Mouse (Mus musculus): ENCODE results near the gene Scarb2. TPM values are rescaled to one million over a fixed set of nuclear protein-coding genes. Genes with fewer than 3 reads are reported as not detected.

The Scarb2 gene
- polyA plus RNA-seq, 1 experiment from 2014 or later, result 7.1 TPM

DNA sequence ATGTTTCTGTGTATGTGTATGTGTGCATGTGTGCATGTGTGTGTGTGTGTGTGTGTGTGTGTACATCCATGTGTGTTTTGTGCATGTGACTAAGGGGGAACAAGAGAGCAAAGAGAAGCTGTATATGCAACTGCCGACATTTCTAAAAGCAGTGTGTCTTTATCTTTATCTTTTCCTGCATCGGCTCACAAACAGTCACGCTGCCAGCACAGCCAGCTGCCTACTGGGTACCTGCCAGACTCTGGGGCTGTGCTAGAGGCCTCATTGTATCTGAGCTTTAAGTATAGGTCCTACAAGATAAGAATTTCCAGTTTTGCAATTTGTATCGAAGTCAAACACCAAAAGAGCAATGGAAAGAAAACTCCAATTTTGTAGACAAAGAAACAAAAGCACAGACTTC is 17.1 kb downstream of the Scarb2 start:
- H3K27ac ChIP-seq (replicated peaks), result peak overlapping the region; percentile 63
- no peak for DNase-seq (ENCODE audit: low spot score)
- H3K9me3 ChIP-seq, result no peaks in the 10 kb centered on the region
- no peaks in the 10 kb centered on the region for H3K27me3 ChIP-seq (replicated peaks; ENCODE audit: low read depth, poor library complexity, severe bottlenecking)
- peaks cover 17% of the 10 kb centered on the region for H3K36me3 ChIP-seq (replicated peaks)
- WGBS, result 78% methylated on average over 4 of the region's 4 CpGs
- no peak overlapping the region for H3K4me3 ChIP-seq
- peaks cover 43% of the 10 kb centered on the region for H3K4me1 ChIP-seq

DNA sequence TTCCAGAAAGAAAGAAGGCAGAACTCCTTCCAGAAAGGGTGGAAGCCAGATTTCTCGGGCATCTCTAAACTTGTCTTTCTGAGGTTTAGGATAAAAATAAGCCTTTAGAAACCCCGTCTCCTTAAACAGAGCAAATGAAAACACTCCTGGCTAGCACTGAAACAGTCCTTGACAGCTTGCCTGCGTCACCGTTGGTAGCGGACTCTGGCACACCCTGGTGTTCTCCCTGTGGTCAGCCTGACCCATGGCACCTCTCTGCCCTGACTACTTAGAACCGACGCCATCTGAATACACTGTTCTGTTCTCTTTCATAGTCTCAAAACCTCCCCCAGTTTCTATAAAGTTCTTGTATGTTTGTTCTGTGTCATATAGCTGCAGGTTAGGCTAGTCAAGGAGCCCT is 17.7 kb downstream of the Scarb2 start:
- Histone ChIP-seq H3K36me3 (replicated peaks) (peaks cover 22% of the 10 kb centered on the region), H3K27ac (replicated peaks) (peak overlapping the region; percentile 63), H3K27me3 (replicated peaks; ENCODE audit: low read depth, poor library complexity, severe bottlenecking) (no peaks in the 10 kb centered on the region), H3K4me3 (no peak overlapping the region), H3K4me1 (peaks cover 37% of the 10 kb centered on the region), H3K9me3 (no peaks in the 10 kb centered on the region)
- WGBS, result 69% methylated on average over 7 of the region's 7 CpGs
- no peak for DNase-seq (ENCODE audit: low spot score)

GRCm38 (mm10) chr5:92488408-92488807 is 18.2 kb downstream of the Scarb2 start:
- H3K4me3 ChIP-seq, result no peak overlapping the region
- WGBS, result 42% methylated on average over 3 of the region's 3 CpGs
- no peaks in the 10 kb centered on the region for H3K27me3 ChIP-seq (replicated peaks; ENCODE audit: low read depth, poor library complexity, severe bottlenecking)
- no peak overlapping the region for H3K27ac ChIP-seq (replicated peaks)
- peaks cover 27% of the 10 kb centered on the region for H3K36me3 ChIP-seq (replicated peaks)
- peaks cover 32% of the 10 kb centered on the region for H3K4me1 ChIP-seq
- no peak for DNase-seq (ENCODE audit: low spot score)
- H3K9me3 ChIP-seq, result no peaks in the 10 kb centered on the region

DNA sequence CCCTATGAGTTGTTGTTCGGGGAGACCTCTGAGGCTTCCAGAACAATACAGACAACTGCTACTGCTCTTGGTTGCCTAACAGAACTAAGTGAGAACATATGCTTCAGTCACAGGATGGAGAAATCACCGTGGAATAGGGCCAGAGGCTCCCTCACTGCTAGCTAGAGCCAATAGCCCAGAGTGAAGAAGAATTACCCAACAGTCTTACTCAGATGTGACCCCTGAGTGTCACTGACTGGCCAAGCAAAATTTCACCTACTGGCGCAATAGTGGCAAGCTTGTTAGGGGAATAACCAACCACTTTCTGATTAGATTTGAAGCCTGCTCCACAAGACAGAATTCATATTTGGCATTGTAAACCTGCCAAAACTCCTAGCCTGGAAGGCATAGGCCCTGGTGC is 19.9 kb downstream of the Scarb2 start:
- Histone ChIP-seq H3K36me3 (replicated peaks) (peaks cover 42% of the 10 kb centered on the region), H3K4me3 (no peak overlapping the region), H3K4me1 (peaks cover 26% of the 10 kb centered on the region), H3K9me3 (0 out of 2 replicates have a peak, but pooled peaks cover 5% of the 10 kb centered on the region), H3K27ac (replicated peaks) (no peak overlapping the region), H3K27me3 (replicated peaks; ENCODE audit: low read depth, poor library complexity, severe bottlenecking) (no peaks in the 10 kb centered on the region)
- WGBS, result 84% methylated on average over 3 of the region's 3 CpGs
- no peak for DNase-seq (ENCODE audit: low spot score)

DNA sequence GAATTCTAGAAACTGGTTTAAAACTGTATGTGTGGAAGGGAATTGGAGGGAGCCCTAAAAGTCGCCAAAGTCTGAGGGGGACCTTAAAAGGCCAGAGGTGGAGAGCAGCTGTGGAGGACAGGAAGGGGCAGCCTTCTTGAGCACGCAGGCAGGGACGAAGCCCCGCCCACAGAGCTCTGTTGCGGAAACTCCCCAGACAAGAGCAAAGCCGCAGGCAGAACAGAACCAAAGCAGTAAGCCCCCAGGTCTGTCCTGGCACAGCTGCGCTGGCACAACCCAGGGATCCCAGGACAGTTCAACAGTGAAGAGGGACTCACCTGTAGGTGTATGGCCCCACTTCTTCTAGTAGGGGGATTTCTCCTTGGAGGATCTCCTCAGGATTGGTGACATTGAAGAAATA is 21.8 kb downstream of the Scarb2 start:
- DNase-seq (ENCODE audit: low spot score), result no peak
- peaks cover 19% of the 10 kb centered on the region for H3K4me1 ChIP-seq
- H3K36me3 ChIP-seq (replicated peaks), result peaks cover 42% of the 10 kb centered on the region
- no peak overlapping the region for H3K4me3 ChIP-seq
- 0 out of 2 replicates have a peak, but pooled peaks cover 5% of the 10 kb centered on the region for H3K9me3 ChIP-seq
- H3K27ac ChIP-seq (replicated peaks), result no peak overlapping the region
- no peaks in the 10 kb centered on the region for H3K27me3 ChIP-seq (replicated peaks; ENCODE audit: low read depth, poor library complexity, severe bottlenecking)
- WGBS, result 68% methylated on average over 7 of the region's 7 CpGs

DNA sequence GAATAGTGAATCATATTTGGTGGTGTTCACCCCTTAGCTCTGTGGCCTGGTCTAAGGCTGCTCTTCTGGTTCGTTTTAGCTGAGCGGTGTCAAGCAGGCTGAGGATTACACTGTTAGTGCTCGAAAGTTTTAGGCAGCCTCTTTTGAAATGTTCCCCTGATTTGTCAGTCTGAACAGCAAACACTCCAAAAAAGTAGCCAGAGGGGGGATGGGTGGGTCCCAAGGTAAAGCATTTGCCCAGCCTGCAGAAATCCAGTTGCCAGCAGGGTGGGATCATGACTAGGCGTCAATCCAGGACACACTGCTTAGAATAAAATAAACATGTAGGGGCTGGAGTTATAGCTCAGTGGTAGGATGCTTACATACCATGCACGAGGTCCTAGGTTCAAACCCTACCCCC is 33.8 kb downstream of the Scarb2 start:
- H3K27ac ChIP-seq (replicated peaks), result no peak overlapping the region
- H3K9me3 ChIP-seq, result no peaks in the 10 kb centered on the region
- no peak for DNase-seq (ENCODE audit: low spot score)
- no peaks in the 10 kb centered on the region for H3K4me1 ChIP-seq
- 84% methylated on average over 5 of the region's 5 CpGs for WGBS
- peaks cover 11% of the 10 kb centered on the region for H3K36me3 ChIP-seq (replicated peaks)
- H3K27me3 ChIP-seq (replicated peaks; ENCODE audit: low read depth, poor library complexity, severe bottlenecking), result no peaks in the 10 kb centered on the region
- no peak overlapping the region for H3K4me3 ChIP-seq

- no peak overlapping the region for H3K27ac ChIP-seq (replicated peaks)
- H3K27me3 ChIP-seq (replicated peaks; ENCODE audit: low read depth, poor library complexity, severe bottlenecking), result no peaks in the 10 kb centered on the region
- peaks cover 6% of the 10 kb centered on the region; the same call in 1 of the 2 replicates for H3K4me1 ChIP-seq
- H3K36me3 ChIP-seq (replicated peaks), result peaks cover 11% of the 10 kb centered on the region
- no peak overlapping the region for H3K4me3 ChIP-seq
- DNase-seq (ENCODE audit: low spot score), result no peak
- WGBS, result 86% methylated on average over 4 of the region's 4 CpGs
- H3K9me3 ChIP-seq, result no peaks in the 10 kb centered on the region
Observed at GRCm38 (mm10) chr5:92471531-92471930, 35.1 kb downstream of the Scarb2 start.

DNA sequence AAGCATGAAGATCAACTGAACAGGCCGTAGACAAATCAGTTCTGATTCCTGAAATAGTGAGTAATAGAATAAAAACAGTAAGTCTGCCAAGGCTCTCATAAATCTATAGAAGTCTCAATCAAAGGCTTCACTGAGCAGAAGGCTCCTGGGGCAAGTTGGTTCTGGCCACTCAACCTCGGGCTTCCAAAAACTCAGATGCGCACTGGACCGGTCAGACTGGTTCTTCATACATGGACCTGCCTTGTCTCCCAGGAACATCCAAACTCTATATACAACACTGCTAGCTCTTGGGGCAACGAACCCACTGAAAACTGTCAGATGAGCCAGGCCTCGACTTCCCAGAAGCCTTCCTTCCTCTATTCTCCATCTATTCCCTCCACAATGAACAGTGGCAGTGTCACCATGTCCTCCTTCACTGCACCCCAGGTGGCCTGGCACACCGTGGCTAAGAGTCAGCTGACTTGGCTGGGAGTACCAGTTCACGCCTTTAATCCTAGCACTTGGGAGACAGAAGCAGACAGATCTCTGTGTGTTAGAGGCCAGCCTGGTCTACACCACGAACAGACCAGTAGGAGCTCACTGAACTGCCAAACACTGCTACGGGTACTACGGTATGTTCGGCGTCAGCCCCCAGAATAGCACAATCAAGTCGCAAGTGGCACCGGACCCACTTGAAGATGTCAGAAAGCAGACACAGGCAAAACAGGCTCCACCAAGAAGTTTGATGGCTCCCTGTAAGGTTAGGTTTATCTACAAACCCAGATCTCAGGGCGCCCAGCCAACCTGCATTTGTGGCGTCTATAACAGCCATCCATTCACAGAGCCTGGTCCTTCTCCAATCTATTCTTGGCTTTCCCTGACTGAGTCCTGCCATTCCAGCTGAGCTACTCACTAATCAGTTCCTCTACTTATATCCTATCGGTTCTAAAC is 37.2 kb downstream of the Scarb2 start:
- Histone ChIP-seq H3K4me3 (no peak overlapping the region), H3K4me1 (peaks cover 6% of the 10 kb centered on the region; the same call in 1 of the 2 replicates), H3K27me3 (replicated peaks; ENCODE audit: low read depth, poor library complexity, severe bottlenecking) (no peaks in the 10 kb centered on the region), H3K27ac (replicated peaks) (no peak overlapping the region), H3K36me3 (replicated peaks) (no peaks in the 10 kb centered on the region), H3K9me3 (no peaks in the 10 kb centered on the region)
- DNase-seq (ENCODE audit: low spot score), result no peak
- WGBS, result 91% methylated on average over 18 of the region's 18 CpGs

DNA sequence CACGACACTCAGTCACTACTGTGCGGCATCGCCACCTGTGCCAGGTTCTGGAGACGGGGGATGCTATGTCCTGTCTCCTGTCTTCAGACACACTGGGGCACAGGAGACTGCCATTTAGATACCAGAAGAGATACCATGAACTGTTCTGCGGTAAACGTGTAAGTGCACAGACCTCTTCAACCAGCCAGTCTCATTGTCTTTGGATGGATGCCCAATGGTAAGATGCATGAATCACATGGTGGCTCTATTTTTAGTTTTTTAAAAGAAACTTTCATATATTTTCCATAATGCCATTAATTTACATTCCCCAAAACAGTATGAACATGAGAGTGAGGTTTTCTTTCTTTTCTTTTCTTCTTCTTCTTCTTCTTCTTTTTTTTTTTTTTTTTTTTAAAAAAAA is 38.4 kb downstream of the Scarb2 start:
- Histone ChIP-seq H3K27me3 (replicated peaks; ENCODE audit: low read depth, poor library complexity, severe bottlenecking) (no peaks in the 10 kb centered on the region), H3K9me3 (no peaks in the 10 kb centered on the region), H3K4me1 (peaks cover 6% of the 10 kb centered on the region; the same call in 1 of the 2 replicates), H3K27ac (replicated peaks) (no peak overlapping the region), H3K36me3 (replicated peaks) (no peaks in the 10 kb centered on the region), H3K4me3 (no peak overlapping the region)
- 96% methylated on average over 6 of the region's 6 CpGs for WGBS
- no peak for DNase-seq (ENCODE audit: low spot score)

- H3K27me3 ChIP-seq (replicated peaks; ENCODE audit: low read depth, poor library complexity, severe bottlenecking), result no peaks in the 10 kb centered on the region
- H3K36me3 ChIP-seq (replicated peaks), result no peaks in the 10 kb centered on the region
- no peaks in the 10 kb centered on the region for H3K9me3 ChIP-seq
- no peak for DNase-seq (ENCODE audit: low spot score)
- peaks cover 6% of the 10 kb centered on the region; the same call in 1 of the 2 replicates for H3K4me1 ChIP-seq
- 75% methylated on average over 8 of the region's 8 CpGs for WGBS
- no peak overlapping the region for H3K4me3 ChIP-seq
- no peak overlapping the region for H3K27ac ChIP-seq (replicated peaks)
Observed at GRCm38 (mm10) chr5:92467102-92467766, 39.4 kb downstream of the Scarb2 start.

- H3K4me1 ChIP-seq, result peaks cover 6% of the 10 kb centered on the region; the same call in 1 of the 2 replicates
- no peak for DNase-seq (ENCODE audit: low spot score)
- WGBS, result 87% methylated on average over 5 of the region's 5 CpGs
- no peaks in the 10 kb centered on the region for H3K27me3 ChIP-seq (replicated peaks; ENCODE audit: low read depth, poor library complexity, severe bottlenecking)
- peaks cover 6% of the 10 kb centered on the region for H3K36me3 ChIP-seq (replicated peaks)
- no peak overlapping the region for H3K27ac ChIP-seq (replicated peaks)
- H3K9me3 ChIP-seq, result no peaks in the 10 kb centered on the region
- no peak overlapping the region for H3K4me3 ChIP-seq
Observed at GRCm38 (mm10) chr5:92465511-92465910, 41.1 kb downstream of the Scarb2 start.

- Histone ChIP-seq H3K4me1 (no peaks in the 10 kb centered on the region), H3K27ac (replicated peaks) (no peak overlapping the region), H3K27me3 (replicated peaks; ENCODE audit: low read depth, poor library complexity, severe bottlenecking) (no peaks in the 10 kb centered on the region), H3K4me3 (no peak overlapping the region), H3K9me3 (no peaks in the 10 kb centered on the region), H3K36me3 (replicated peaks) (peaks cover 16% of the 10 kb centered on the region)
- 14% methylated on average over 5 of the region's 5 CpGs for WGBS
- DNase-seq (ENCODE audit: low spot score), result peak; percentile 66
Observed at GRCm38 (mm10) chr5:92461321-92461720, 45.3 kb downstream of the Scarb2 start.

DNA sequence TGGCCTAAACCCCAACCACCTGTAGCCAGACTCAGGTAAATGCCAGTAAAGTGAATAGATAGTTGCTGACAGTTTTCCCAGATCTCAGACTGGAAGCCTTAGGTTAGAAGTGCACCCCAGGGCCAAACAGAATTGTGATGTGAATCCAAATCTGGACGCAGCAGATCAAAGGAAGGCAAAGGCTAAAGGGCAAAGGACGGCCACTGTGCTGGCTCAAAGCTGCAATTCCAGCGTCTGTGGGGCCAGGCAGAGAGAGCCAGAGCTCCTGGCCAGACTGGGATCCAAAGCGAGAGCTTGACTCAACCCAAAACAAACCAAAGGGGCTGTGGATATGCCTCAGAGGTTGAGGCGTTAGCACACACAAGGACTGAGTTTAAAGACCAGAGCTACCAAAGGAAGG is 47.9 kb downstream of the Scarb2 start:
- no peak overlapping the region for H3K27ac ChIP-seq (replicated peaks)
- peaks cover 27% of the 10 kb centered on the region for H3K36me3 ChIP-seq (replicated peaks)
- WGBS, result 32% methylated on average over 5 of the region's 5 CpGs
- no peaks in the 10 kb centered on the region for H3K9me3 ChIP-seq
- no peak overlapping the region for H3K4me3 ChIP-seq
- no peaks in the 10 kb centered on the region for H3K4me1 ChIP-seq
- no peak for DNase-seq (ENCODE audit: low spot score)
- no peaks in the 10 kb centered on the region for H3K27me3 ChIP-seq (replicated peaks; ENCODE audit: low read depth, poor library complexity, severe bottlenecking)
